ENCODE assay signal across 8 mouse cellular contexts in the genomic region with DNA sequence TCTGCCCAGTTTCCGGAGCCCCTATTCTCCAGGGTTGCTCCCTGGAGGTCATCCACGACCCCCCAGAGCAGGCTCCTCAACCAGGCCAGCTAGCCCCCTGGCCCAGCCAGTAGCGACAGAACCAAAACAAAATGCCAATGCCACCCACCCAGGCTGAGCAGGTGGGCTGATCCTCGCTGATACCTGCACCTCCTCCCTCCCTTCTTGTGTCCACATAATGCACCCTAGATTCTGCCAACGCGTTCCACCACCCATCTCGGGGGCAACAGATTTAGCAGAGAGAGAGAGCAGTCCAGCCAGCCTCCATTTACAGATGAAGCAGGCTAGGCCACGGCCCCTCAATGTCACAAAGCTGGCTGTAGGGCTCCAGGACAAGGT. TPM values are rescaled to one million over a fixed set of nuclear protein-coding genes. Genes with fewer than 3 reads are reported as not detected.
DNase-seq lines count a peak whose midpoint lies in the region; ATAC-seq and TF ChIP-seq lines count a peak whose summit lies in the region.
"Had no signal": no experiment of that assay in that cellular context is flagged by ENCODE, and none has a peak within 500 bp of the region (broad histone marks: within the 10 kb centered on the region; RNA-seq: fewer than 3 reads in every experiment).

No protein-coding gene starts in this region.

- peaks cover 42% of the 10 kb centered on the region for H3K4me1 ChIP-seq in megakaryocyte, embryonic 14.5 days
- peaks cover 26% of the 10 kb centered on the region for H3K4me1 ChIP-seq in forebrain, embryonic 13.5 days
- peaks cover 15% of the 10 kb centered on the region for H3K4me1 ChIP-seq in limb, embryonic 14.5 days (ENCODE audit: control insufficient read depth, insufficient read depth, low read length)
- H3K4me1 ChIP-seq in stomach, embryonic 16.5 days (ENCODE audit: control insufficient read depth, insufficient read depth, low read length) = peaks cover 12% of the 10 kb centered on the region

- peaks cover 73% of the 10 kb centered on the region for H3K27me3 ChIP-seq in megakaryocyte, embryonic 14.5 days (replicated peaks)
- H3K27me3 ChIP-seq in forebrain, embryonic 13.5 days = no peaks in the 10 kb centered on the region
- no peaks in the 10 kb centered on the region for H3K27me3 ChIP-seq in limb, embryonic 14.5 days (ENCODE audit: control insufficient read depth, insufficient read depth, low read length)
- H3K27me3 ChIP-seq in stomach, embryonic 16.5 days (ENCODE audit: control insufficient read depth, insufficient read depth, low read length) = no peaks in the 10 kb centered on the region

- peak overlapping the region; percentile 97 for H3K4me3 ChIP-seq in megakaryocyte, embryonic 14.5 days (replicated peaks)
- peak overlapping the region; percentile 85 for H3K4me3 ChIP-seq in forebrain, embryonic 13.5 days
- peak overlapping the region; percentile 91 for H3K4me3 ChIP-seq in limb, embryonic 14.5 days (replicated peaks; ENCODE audit: low read length)
- H3K4me3 ChIP-seq in stomach, embryonic 16.5 days (replicated peaks; ENCODE audit: low read length) = peak overlapping the region; percentile 84

- DNase-seq in limb, embryonic 14.5 days (ENCODE audit: low spot score) = no peak
- DNase-seq in frontal cortex, postnatal 25 days (ENCODE audit: low spot score in 2 of 2) = no peak
- DNase-seq in thymus, postnatal 0 days (ENCODE audit: low spot score) = no peak

- 22% methylated on average over 8 of the region's 8 CpGs for WGBS in forebrain, embryonic 13.5 days
- WGBS in limb, embryonic 14.5 days = 28% methylated on average over 8 of the region's 8 CpGs
- WGBS in stomach, embryonic 16.5 days = 26% methylated on average over 8 of the region's 8 CpGs

- H3K36me3 ChIP-seq in megakaryocyte, embryonic 14.5 days (replicated peaks; ENCODE audit: low read length) = no peaks in the 10 kb centered on the region
- peaks cover 9% of the 10 kb centered on the region for H3K36me3 ChIP-seq in forebrain, embryonic 13.5 days (ENCODE audit: poor library complexity, severe bottlenecking)
- H3K36me3 ChIP-seq in limb, embryonic 14.5 days (ENCODE audit: control insufficient read depth, insufficient read depth, low read length) = peaks cover 8% of the 10 kb centered on the region
- H3K36me3 ChIP-seq in stomach, embryonic 16.5 days (ENCODE audit: control insufficient read depth, insufficient read depth, low read length) = no peaks in the 10 kb centered on the region; the same call in 1 of the 2 replicates

- peak overlapping the region; percentile 74 for H3K27ac ChIP-seq in forebrain, embryonic 13.5 days
- 0 out of 2 replicates have a peak overlapping the region, but pooled peaks have one; percentile 33 for H3K27ac ChIP-seq in limb, embryonic 14.5 days (replicated peaks; ENCODE audit: low read depth, low read length)
- H3K27ac ChIP-seq in stomach, embryonic 16.5 days (ENCODE audit: low read length) = no peak overlapping the region

- H3K4me2 ChIP-seq in forebrain, embryonic 13.5 days = peak overlapping the region; percentile 94
- peak overlapping the region; percentile 83 for H3K4me2 ChIP-seq in limb, embryonic 14.5 days (replicated peaks; ENCODE audit: low read depth, low read length, severe bottlenecking)
- H3K4me2 ChIP-seq in stomach, embryonic 16.5 days (ENCODE audit: low read depth, low read length) = peak overlapping the region; percentile 87

- peak overlapping the region; percentile 96 for H3K9ac ChIP-seq in forebrain, embryonic 13.5 days
- peak overlapping the region; percentile 86 for H3K9ac ChIP-seq in limb, embryonic 14.5 days (ENCODE audit: low read depth, low read length, severe bottlenecking)
- H3K9ac ChIP-seq in stomach, embryonic 16.5 days (ENCODE audit: low read length) = peak overlapping the region; percentile 95

- no peak for ATAC-seq in megakaryocyte, adult 5-6 weeks (ENCODE audit: poor library complexity, severe bottlenecking)
- ATAC-seq in forebrain, embryonic 13.5 days = no peak
- ATAC-seq in limb, embryonic 14.5 days (ENCODE audit: low FRiP score, low read depth) = no peak
- ATAC-seq in stomach, embryonic 16.5 days (ENCODE audit: insufficient read depth, low FRiP score) = no peak

- no peaks in the 10 kb centered on the region for H3K9me3 ChIP-seq in megakaryocyte, embryonic 14.5 days
- H3K9me3 ChIP-seq in forebrain, embryonic 13.5 days (replicated peaks) = no peaks in the 10 kb centered on the region
- H3K9me3 ChIP-seq in limb, embryonic 14.5 days (ENCODE audit: control insufficient read depth, low read length) = no peaks in the 10 kb centered on the region
- no peaks in the 10 kb centered on the region for H3K9me3 ChIP-seq in stomach, embryonic 16.5 days (replicated peaks; ENCODE audit: control insufficient read depth, low read length)

- TF ChIP-seq POLR2A in limb, embryonic 14.5 days (IDR thresholded peaks at IDR 0.05; ENCODE audit: borderline replicate concordance, extremely low read depth, insufficient read depth, insufficient read length) = no peak

RNA-seq across cellular contexts. Expression of a gene that starts 0.8 kb away (rescaled TPM):
- 1.1 and 1.7 TPM in 2 replicates for polyA plus RNA-seq in megakaryocyte, embryonic 14.5 days (2012; ENCODE audit: insufficient read depth, low replicate concordance)
- 0.32 and 0.47 TPM in 2 replicates for total RNA-seq in megakaryocyte, adult 5-6 weeks (2015)
- 1.2 and 1.4 TPM in 2 replicates for total RNA-seq in megakaryocyte, adult 5-6 weeks (2017)
- 5.8 and 6.1 TPM in 2 replicates for polyA plus RNA-seq in forebrain, embryonic 13.5 days (2015; fragmentation: Nextera tagmentation; extraction: Ambion mirVana)
- polyA plus RNA-seq in limb, embryonic 14.5 days (2012; rRNA removed) = 9.1 and 12.2 TPM in 2 replicates
- polyA plus RNA-seq in limb, embryonic 14.5 days (2014; fragmentation: Nextera tagmentation; extraction: Ambion mirVana) = 2.8 and 4.1 TPM in 2 replicates
- polyA plus RNA-seq in stomach, embryonic 16.5 days (2015; fragmentation: Nextera tagmentation; extraction: Ambion mirVana) = 0.60 and 0.74 TPM in 2 replicates
- 0.75 and 0.78 TPM in 2 replicates for polyA plus RNA-seq in thymus, postnatal 0 days (2015; fragmentation: Nextera tagmentation; extraction: Ambion mirVana)

RNA-seq across cellular contexts. Expression of a gene that starts 24.4 kb away (rescaled TPM):
- polyA plus RNA-seq in megakaryocyte, embryonic 14.5 days (2012; ENCODE audit: insufficient read depth, low replicate concordance) = 0.06 TPM in 1 of 2 replicates, not detected in the other
- total RNA-seq in megakaryocyte, adult 5-6 weeks (2015) = 0.09 TPM in 1 of 2 replicates, not detected in the other
- total RNA-seq in megakaryocyte, adult 5-6 weeks (2017) = not detected in 2 replicates
- polyA plus RNA-seq in forebrain, embryonic 13.5 days (2015; fragmentation: Nextera tagmentation; extraction: Ambion mirVana) = not detected in 2 replicates
- polyA plus RNA-seq in limb, embryonic 14.5 days (2012; rRNA removed) = 9.1 and 11.4 TPM in 2 replicates
- polyA plus RNA-seq in limb, embryonic 14.5 days (2014; fragmentation: Nextera tagmentation; extraction: Ambion mirVana) = 0.26 and 0.35 TPM in 2 replicates
- polyA plus RNA-seq in stomach, embryonic 16.5 days (2015; fragmentation: Nextera tagmentation; extraction: Ambion mirVana) = 0.10 TPM in 1 of 2 replicates, not detected in the other
- 0.04 and 0.08 TPM in 2 replicates for polyA plus RNA-seq in thymus, postnatal 0 days (2015; fragmentation: Nextera tagmentation; extraction: Ambion mirVana)

RNA-seq across cellular contexts. Expression of a gene that starts 34.0 kb away (rescaled TPM):
- 1.3 and 1.7 TPM in 2 replicates for polyA plus RNA-seq in megakaryocyte, embryonic 14.5 days (2012; ENCODE audit: insufficient read depth, low replicate concordance)
- 1.5 and 3.1 TPM in 2 replicates for total RNA-seq in megakaryocyte, adult 5-6 weeks (2015)
- total RNA-seq in megakaryocyte, adult 5-6 weeks (2017) = 6.4 and 6.7 TPM in 2 replicates
- 22.7 and 23.5 TPM in 2 replicates for polyA plus RNA-seq in forebrain, embryonic 13.5 days (2015; fragmentation: Nextera tagmentation; extraction: Ambion mirVana)
- 25.2 and 30.9 TPM in 2 replicates for polyA plus RNA-seq in limb, embryonic 14.5 days (2012; rRNA removed)
- polyA plus RNA-seq in limb, embryonic 14.5 days (2014; fragmentation: Nextera tagmentation; extraction: Ambion mirVana) = 19.1 and 22.2 TPM in 2 replicates
- 11.3 and 12.9 TPM in 2 replicates for polyA plus RNA-seq in stomach, embryonic 16.5 days (2015; fragmentation: Nextera tagmentation; extraction: Ambion mirVana)
- polyA plus RNA-seq in thymus, postnatal 0 days (2015; fragmentation: Nextera tagmentation; extraction: Ambion mirVana) = 7.9 and 8.1 TPM in 2 replicates

RNA-seq across cellular contexts. Expression of a gene that starts 42.3 kb away (rescaled TPM):
- not detected in 2 replicates for polyA plus RNA-seq in megakaryocyte, embryonic 14.5 days (2012; ENCODE audit: insufficient read depth, low replicate concordance)
- total RNA-seq in megakaryocyte, adult 5-6 weeks (2015) = not detected in 2 replicates
- not detected in 2 replicates for total RNA-seq in megakaryocyte, adult 5-6 weeks (2017)
- polyA plus RNA-seq in forebrain, embryonic 13.5 days (2015; fragmentation: Nextera tagmentation; extraction: Ambion mirVana) = not detected in 2 replicates
- not detected in 2 replicates for polyA plus RNA-seq in limb, embryonic 14.5 days (2012; rRNA removed)
- polyA plus RNA-seq in limb, embryonic 14.5 days (2014; fragmentation: Nextera tagmentation; extraction: Ambion mirVana) = not detected in 2 replicates
- polyA plus RNA-seq in stomach, embryonic 16.5 days (2015; fragmentation: Nextera tagmentation; extraction: Ambion mirVana) = not detected in 2 replicates
- not detected in 2 replicates for polyA plus RNA-seq in thymus, postnatal 0 days (2015; fragmentation: Nextera tagmentation; extraction: Ambion mirVana)
- total RNA-seq: left cerebral cortex, postnatal 4 days had no signal

RNA-seq across cellular contexts. Expression of a gene that starts 46.2 kb away (rescaled TPM):
- polyA plus RNA-seq in megakaryocyte, embryonic 14.5 days (2012; ENCODE audit: insufficient read depth, low replicate concordance) = 53.2 and 90.1 TPM in 2 replicates
- total RNA-seq in megakaryocyte, adult 5-6 weeks (2015) = 22.4 TPM in 2 replicates
- 10.2 and 13.7 TPM in 2 replicates for total RNA-seq in megakaryocyte, adult 5-6 weeks (2017)
- polyA plus RNA-seq in forebrain, embryonic 13.5 days (2015; fragmentation: Nextera tagmentation; extraction: Ambion mirVana) = 50.0 and 51.5 TPM in 2 replicates
- 25.2 and 35.2 TPM in 2 replicates for polyA plus RNA-seq in limb, embryonic 14.5 days (2012; rRNA removed)
- polyA plus RNA-seq in limb, embryonic 14.5 days (2014; fragmentation: Nextera tagmentation; extraction: Ambion mirVana) = 29.2 and 33.3 TPM in 2 replicates
- polyA plus RNA-seq in stomach, embryonic 16.5 days (2015; fragmentation: Nextera tagmentation; extraction: Ambion mirVana) = 24.4 and 26.1 TPM in 2 replicates
- polyA plus RNA-seq in thymus, postnatal 0 days (2015; fragmentation: Nextera tagmentation; extraction: Ambion mirVana) = 43.4 and 47.8 TPM in 2 replicates
